Comparison of ENCODE assay signal across 19 mouse cellular contexts in the genomic region with DNA sequence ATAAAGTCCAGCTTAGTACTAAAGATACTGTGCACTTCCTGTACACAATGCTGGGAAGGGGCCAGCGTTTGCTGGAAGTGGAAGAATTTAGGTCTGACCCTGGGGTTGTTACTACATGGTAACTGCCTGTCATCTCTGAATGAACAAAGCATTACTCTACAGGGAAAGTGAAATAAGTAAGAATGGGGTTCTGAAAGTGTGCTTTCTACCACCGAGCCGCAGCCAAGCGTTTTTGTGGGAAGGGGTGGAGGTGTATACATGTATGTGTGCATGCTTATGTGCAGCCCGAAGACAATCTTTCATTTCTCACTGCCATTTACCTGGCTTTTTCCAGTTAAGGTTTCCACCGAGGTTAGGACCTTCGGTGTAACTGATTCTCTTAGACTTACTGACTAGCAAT.
DNase-seq lines count a peak whose midpoint lies in the region; ATAC-seq and TF ChIP-seq lines count a peak whose summit lies in the region.
"Had no signal": no experiment of that assay in that cellular context is flagged by ENCODE, and none has a peak within 500 bp of the region (broad histone marks: within the 10 kb centered on the region; RNA-seq: fewer than 3 reads in every experiment).

No protein-coding gene starts in this region.

- WGBS in heart, embryonic 14.5 days, result 73% methylated on average over 7 of the region's 7 CpGs
- 70% methylated on average over 7 of the region's 7 CpGs for WGBS in heart, embryonic 12.5 days

- peak overlapping the region; percentile 21 to 28; a peak in 2 of 4 replicates for H3K27ac ChIP-seq in heart, embryonic 14.5 days (replicated peaks in 1 of 2; ENCODE audit: control insufficient read depth in 1 of 2, insufficient read depth in 1 of 2, low read depth in 2 of 2, low read length in 2 of 2)
- no peak overlapping the region for H3K27ac ChIP-seq in heart, embryonic 12.5 days (ENCODE audit: poor library complexity, severe bottlenecking)
- peak overlapping the region; percentile 57; the same call in 1 of the 2 replicates for H3K27ac ChIP-seq in left cerebral cortex, adult 2 months
- H3K27ac ChIP-seq: hindbrain, postnatal 0 days; limb, embryonic 12.5 days; liver, embryonic 14.5 days had no signal

- no peak for ATAC-seq in heart, embryonic 14.5 days (ENCODE audit: insufficient number of reproducible peaks, insufficient read depth, low FRiP score, low read depth)
- no peak for ATAC-seq in heart, embryonic 12.5 days (ENCODE audit: insufficient number of reproducible peaks, low FRiP score)
- ATAC-seq in cerebellum, adult (ENCODE audit: insufficient number of reproducible peaks, low FRiP score, low TSS enrichment), result no peak
- ATAC-seq: forebrain, postnatal 0 days; hindbrain, postnatal 0 days; midbrain, embryonic 16.5 days had no signal

- no peaks in the 10 kb centered on the region for H3K9me3 ChIP-seq in heart, embryonic 14.5 days (ENCODE audit: control insufficient read depth, low read length)
- H3K9me3 ChIP-seq in heart, embryonic 12.5 days (replicated peaks), result no peaks in the 10 kb centered on the region

- H3K4me1 ChIP-seq in heart, embryonic 14.5 days (ENCODE audit: control insufficient read depth in 2 of 2, insufficient read depth in 2 of 2, low read length in 2 of 2), result peaks cover 4 to 21% of the 10 kb centered on the region in 2 experiments; a peak in 3 of 4 replicates
- peaks cover 19% of the 10 kb centered on the region for H3K4me1 ChIP-seq in heart, embryonic 12.5 days (replicated peaks)
- H3K4me1 ChIP-seq: limb, embryonic 12.5 days had no signal

- no peak for TF ChIP-seq CTCF in left cerebral cortex, adult 2 months (IDR thresholded peaks at IDR 0.05)

- H3K4me2 ChIP-seq in heart, embryonic 14.5 days (ENCODE audit: low read length), result no peak overlapping the region
- no peak overlapping the region for H3K4me2 ChIP-seq in heart, embryonic 12.5 days
- H3K4me2 ChIP-seq: limb, embryonic 12.5 days had no signal

- intact Hi-C loops in left cerebral cortex, adult 2 months (cut with DNase I), result no loop called here

- H3K36me3 ChIP-seq in heart, embryonic 14.5 days (ENCODE audit: control insufficient read depth, insufficient read depth, low read length), result no peaks in the 10 kb centered on the region
- no peaks in the 10 kb centered on the region for H3K36me3 ChIP-seq in heart, embryonic 12.5 days
- H3K36me3 ChIP-seq: limb, embryonic 12.5 days had no signal

- H3K27me3 ChIP-seq in heart, embryonic 14.5 days (ENCODE audit: control insufficient read depth, insufficient read depth, low read length), result no peaks in the 10 kb centered on the region
- no peaks in the 10 kb centered on the region for H3K27me3 ChIP-seq in heart, embryonic 12.5 days (replicated peaks)
- H3K27me3 ChIP-seq: limb, embryonic 12.5 days had no signal

- H3K4me3 ChIP-seq in heart, embryonic 14.5 days (ENCODE audit: control insufficient read depth in 1 of 2, insufficient read depth in 1 of 2, low read depth in 1 of 2, low read length in 2 of 2), result no peak overlapping the region
- no peak overlapping the region for H3K4me3 ChIP-seq in heart, embryonic 12.5 days
- H3K4me3 ChIP-seq in left cerebral cortex, adult 2 months, result no peak overlapping the region
- H3K4me3 ChIP-seq: erythroblast, embryonic 14.5 days; limb, embryonic 12.5 days had no signal

- no peak overlapping the region for H3K9ac ChIP-seq in heart, embryonic 14.5 days (ENCODE audit: low read length)
- H3K9ac ChIP-seq in heart, embryonic 12.5 days, result no peak overlapping the region
- H3K9ac ChIP-seq: forebrain, postnatal 0 days; limb, embryonic 12.5 days; liver, embryonic 14.5 days had no signal

- DNase-seq in left cerebral cortex, adult 2 months (ENCODE audit: extremely low spot score in 1 of 2, low spot score in 2 of 2), result no peak
- no peak for DNase-seq in left cerebral cortex, adult 18-20 months (ENCODE audit: low spot score in 2 of 2)
- peak; percentile 48 for DNase-seq in A20 (ENCODE audit: low read depth, low spot score)
- DNase-seq in T-cell, adult 2 months (ENCODE audit: low spot score), result peak; percentile 4
- DNase-seq in adrenal gland, postnatal 25 days, result no peak
- DNase-seq: adrenal gland, postnatal 10 days; cerebellum, adult 2 months; forebrain, postnatal 0 days; heart, adult 18-20 months; lung, postnatal 10 days; thymus, adult 18-20 months had no signal

Comparison
In these comparisons a context has a peak if more than half of its experiments do, and no peak if none do; other contexts are left out.
1. DNase-seq: peak in A20 (single experiment) and T-cell, adult 2 months (single experiment); none in left cerebral cortex, adult 2 months (0 of 2), left cerebral cortex, adult 18-20 months (0 of 2) and adrenal gland, postnatal 25 days (single experiment).